ENCODE assay signal across 17 mouse cellular contexts in the genomic region with DNA sequence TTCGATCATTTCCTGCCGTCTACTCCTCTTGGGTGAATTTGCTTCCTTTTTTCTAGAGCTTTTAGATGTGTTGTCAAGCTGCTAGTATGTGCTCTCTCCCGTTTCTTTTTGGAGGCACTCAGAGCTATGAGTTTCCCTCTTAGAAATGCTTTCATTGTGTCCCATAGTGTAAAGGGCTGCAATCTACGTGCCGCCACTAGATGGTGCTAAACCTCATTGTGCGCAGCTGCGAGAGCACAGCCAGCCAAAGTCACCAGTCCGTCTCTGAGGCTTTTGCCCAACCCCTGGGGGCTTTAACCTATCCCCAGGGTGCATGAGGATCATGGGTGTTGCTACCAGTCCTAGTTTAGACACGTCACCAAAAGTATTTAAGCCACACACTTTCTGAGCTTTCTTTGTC. TPM values are rescaled to one million over a fixed set of nuclear protein-coding genes. Genes with fewer than 3 reads are reported as not detected.
A peak's percentile ranks its signal among the peaks of the same experiment; 100 is the strongest.
DNase-seq lines count a peak whose midpoint lies in the region; ATAC-seq and TF ChIP-seq lines count a peak whose summit lies in the region.
"Not testable (repeated sequence)": the region's sequence is repeated elsewhere in the genome, so short reads cannot be mapped to it uniquely, and the experiment has no call there.
"Had no signal": no experiment of that assay in that cellular context is flagged by ENCODE, and none has a peak within 500 bp of the region (broad histone marks: within the 10 kb centered on the region; RNA-seq: fewer than 3 reads in every experiment).

No protein-coding gene starts in this region.

- H3K4me1 ChIP-seq in cerebellum, adult 2 months (ENCODE audit: control insufficient read depth, insufficient read depth, low read length); hindbrain, postnatal 0 days (ENCODE audit: insufficient read depth, low read length); liver, embryonic 14.5 days (replicated peaks; ENCODE audit: control insufficient read depth in 2 of 2, insufficient read depth in 2 of 2, low read length in 1 of 2): not testable (repeated sequence)

- not testable (repeated sequence) for H3K4me3 ChIP-seq in cerebellum, adult 2 months (replicated peaks; ENCODE audit: insufficient read depth, low read depth, low read length); hindbrain, postnatal 0 days (ENCODE audit: low read length); liver, embryonic 14.5 days (ENCODE audit: insufficient read depth in 1 of 2, low read depth in 2 of 2, low read length in 2 of 2)

- ATAC-seq in Patski; hindbrain, postnatal 0 days; liver, embryonic 14.5 days (ENCODE audit: insufficient read depth): not testable (repeated sequence)

- TF ChIP-seq POLR2A in cerebellum, adult 2 months (IDR thresholded peaks at IDR 0.05; ENCODE audit: borderline replicate concordance, insufficient read depth, low read length), result not testable (repeated sequence)

- not testable (repeated sequence) for H3K4me2 ChIP-seq in hindbrain, postnatal 0 days (ENCODE audit: low read depth, low read length); liver, embryonic 14.5 days (ENCODE audit: low read depth)

- not testable (repeated sequence) for H3K9me3 ChIP-seq in hindbrain, postnatal 0 days (ENCODE audit: low read length); liver, embryonic 14.5 days (ENCODE audit: control insufficient read depth, low read length)

- not testable (repeated sequence) for H3K27me3 ChIP-seq in Patski; cerebellum, adult 2 months (ENCODE audit: control insufficient read depth, insufficient read depth, low read length); hindbrain, postnatal 0 days (ENCODE audit: insufficient read depth, low read length); liver, embryonic 14.5 days (ENCODE audit: control insufficient read depth, insufficient read depth, low read length)

- not testable (repeated sequence) for H3K9ac ChIP-seq in hindbrain, postnatal 0 days (replicated peaks; ENCODE audit: low read length); liver, embryonic 14.5 days (replicated peaks)

- in situ Hi-C loops in Patski (cut with MboI; ENCODE audit: low pct_unique_long_range_greater_than_20kb), result not testable (repeated sequence)

- TF ChIP-seq CTCF in Patski (IDR thresholded peaks at IDR 0.05), result peak; percentile 74
- 0 out of 2 replicates have a peak, but pooled peaks have one; percentile 31 for TF ChIP-seq CTCF in cerebellum, adult 2 months (IDR thresholded peaks at IDR 0.05; ENCODE audit: borderline replicate concordance, insufficient read depth, low read depth, low read length)
- peak; percentile 40 for TF ChIP-seq CTCF in hindbrain, postnatal 0 days (IDR thresholded peaks at IDR 0.05; ENCODE audit: low read depth)
- peak; percentile 57 for TF ChIP-seq CTCF in liver, embryonic 14.5 days (IDR thresholded peaks at IDR 0.05; ENCODE audit: low read depth)

- DNase-seq in Patski (ENCODE audit: low read depth, low spot score); hindbrain, postnatal 0 days (ENCODE audit: low spot score); liver, embryonic 14.5 days (ENCODE audit: low read depth in 3 of 3, low spot score in 3 of 3): not testable (repeated sequence)
- peak in 1 of 2 experiments; percentile 12 for DNase-seq in cerebellum, adult 2 months
- DNase-seq in frontal cortex, postnatal 36 days (ENCODE audit: low spot score in 2 of 2), result peak; percentile 0
- DNase-seq in kidney, postnatal 4 days, result peak; percentile 64 to 66
- peak; percentile 8 for DNase-seq in ovary, postnatal 36 days (ENCODE audit: low spot score)
- peak; percentile 34 for DNase-seq in urinary bladder, postnatal 14 days (ENCODE audit: low spot score)

- not testable (repeated sequence) for TF ChIP-seq EP300 in liver, embryonic 14.5 days (IDR thresholded peaks at IDR 0.05; ENCODE audit: low read depth)

- POLR2A ChIA-PET in Patski (lab: Charles Lee), result not testable (repeated sequence)

- CTCF ChIA-PET in Patski (lab: Charles Lee), result not testable (repeated sequence)

- H3K27ac ChIP-seq in cerebellum, adult 2 months (ENCODE audit: insufficient read depth, low read length); hindbrain, postnatal 0 days; liver, embryonic 14.5 days: not testable (repeated sequence)

- WGBS in cerebellum, adult 2 months, result 23% methylated on average over 8 of the region's 9 CpGs
- WGBS in hindbrain, postnatal 0 days, result 32% methylated on average over 8 of the region's 9 CpGs
- 26% methylated on average over 8 of the region's 9 CpGs for WGBS in liver, embryonic 14.5 days (ENCODE audit: insufficient replicate concordance)

- not testable (repeated sequence) for H3K36me3 ChIP-seq in hindbrain, postnatal 0 days (ENCODE audit: insufficient read depth, low read length); liver, embryonic 14.5 days (replicated peaks; ENCODE audit: control insufficient read depth, insufficient read depth, low read depth)

RNA-seq across cellular contexts. Expression of a gene that starts 31.5 kb away (rescaled TPM):
- not detected for polyA plus RNA-seq in Patski (2021)
- not detected in 2 replicates for polyA plus RNA-seq in cerebellum, adult 2 months (2012; rRNA removed)
- not detected in 2 replicates for total RNA-seq in hindbrain, postnatal 0 days (2014; rRNA removed)
- not detected in 2 replicates for polyA plus RNA-seq in hindbrain, postnatal 0 days (2015; fragmentation: Nextera tagmentation; extraction: Ambion mirVana)
- polyA plus RNA-seq in liver, embryonic 14.5 days (2012; rRNA removed), result not detected in 2 replicates
- not detected in 2 replicates for polyA plus RNA-seq in liver, embryonic 14.5 days (2014; fragmentation: Nextera tagmentation; extraction: Ambion mirVana)
- total RNA-seq: layer of hippocampus, postnatal 14 days had no signal
- polyA plus RNA-seq: embryonic facial prominence, embryonic 11.5 days; forebrain, embryonic 13.5 days; gonadal fat pad, adult 2 months; hindbrain, embryonic 13.5 days; liver, embryonic 11.5 days; midbrain, embryonic 11.5 days; neural tube, embryonic 12.5 days; thymus, adult 2 months had no signal

RNA-seq across cellular contexts. Expression of a gene that starts 37.4 kb away (rescaled TPM):
- polyA plus RNA-seq in Patski (2021), result not detected
- not detected in 2 replicates for polyA plus RNA-seq in cerebellum, adult 2 months (2012; rRNA removed)
- not detected in 2 replicates for total RNA-seq in hindbrain, postnatal 0 days (2014; rRNA removed)
- not detected in 2 replicates for polyA plus RNA-seq in hindbrain, postnatal 0 days (2015; fragmentation: Nextera tagmentation; extraction: Ambion mirVana)
- polyA plus RNA-seq in liver, embryonic 14.5 days (2012; rRNA removed), result not detected in 2 replicates
- not detected in 2 replicates for polyA plus RNA-seq in liver, embryonic 14.5 days (2014; fragmentation: Nextera tagmentation; extraction: Ambion mirVana)
- total RNA-seq: layer of hippocampus, postnatal 14 days had no signal
- polyA plus RNA-seq: embryonic facial prominence, embryonic 11.5 days; forebrain, embryonic 13.5 days; gonadal fat pad, adult 2 months; hindbrain, embryonic 13.5 days; liver, embryonic 11.5 days; midbrain, embryonic 11.5 days; neural tube, embryonic 12.5 days; thymus, adult 2 months had no signal

RNA-seq across cellular contexts. Expression of a gene that starts 39.0 kb away (rescaled TPM):
- not detected for polyA plus RNA-seq in Patski (2021)
- not detected in 2 replicates for polyA plus RNA-seq in cerebellum, adult 2 months (2012; rRNA removed)
- total RNA-seq in hindbrain, postnatal 0 days (2014; rRNA removed), result not detected in 2 replicates
- not detected in 2 replicates for polyA plus RNA-seq in hindbrain, postnatal 0 days (2015; fragmentation: Nextera tagmentation; extraction: Ambion mirVana)
- not detected in 2 replicates for polyA plus RNA-seq in liver, embryonic 14.5 days (2012; rRNA removed)
- polyA plus RNA-seq in liver, embryonic 14.5 days (2014; fragmentation: Nextera tagmentation; extraction: Ambion mirVana), result not detected in 2 replicates
- total RNA-seq: layer of hippocampus, postnatal 14 days had no signal
- polyA plus RNA-seq: embryonic facial prominence, embryonic 11.5 days; forebrain, embryonic 13.5 days; gonadal fat pad, adult 2 months; hindbrain, embryonic 13.5 days; liver, embryonic 11.5 days; midbrain, embryonic 11.5 days; neural tube, embryonic 12.5 days; thymus, adult 2 months had no signal
